Mouse (Mus musculus): ENCODE data around the gene Slc2a13.

DNA sequence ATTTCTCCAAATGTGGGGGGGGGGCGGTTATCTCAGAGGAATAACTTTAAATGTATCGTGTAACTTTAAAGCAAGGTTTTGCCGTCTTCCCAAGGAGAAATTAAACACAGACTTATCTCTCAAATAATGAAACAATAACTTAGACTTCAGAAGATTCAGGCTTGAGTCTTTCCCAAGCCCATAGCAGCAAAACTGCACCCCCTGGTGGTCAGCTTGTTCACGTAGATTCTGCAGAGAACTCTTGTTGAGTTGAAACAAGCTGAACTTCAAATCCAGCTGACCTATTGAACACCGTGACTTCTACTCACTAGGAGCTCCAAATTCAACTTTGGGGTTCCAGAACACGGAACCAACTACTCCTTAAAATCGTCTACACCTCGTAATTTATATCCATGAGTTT, 1.4 kb upstream of the Slc2a13 start:
- TF ChIP-seq CTCF (IDR thresholded peaks at IDR 0.05; ENCODE audit: low read depth) = peak; percentile 65
- no peak for TF ChIP-seq EP300 (IDR thresholded peaks at IDR 0.05; ENCODE audit: low read depth)
